Mouse (Mus musculus): Measurements from ENCODE around the gene Sec14l4. TPM values are rescaled to one million over a fixed set of nuclear protein-coding genes. Genes with fewer than 3 reads are reported as not detected.

Gene Sec14l4
- 28.0 and 35.9 TPM in 2 replicates for polyA plus RNA-seq (2015; fragmentation: Nextera tagmentation; extraction: Ambion mirVana)

DNA sequence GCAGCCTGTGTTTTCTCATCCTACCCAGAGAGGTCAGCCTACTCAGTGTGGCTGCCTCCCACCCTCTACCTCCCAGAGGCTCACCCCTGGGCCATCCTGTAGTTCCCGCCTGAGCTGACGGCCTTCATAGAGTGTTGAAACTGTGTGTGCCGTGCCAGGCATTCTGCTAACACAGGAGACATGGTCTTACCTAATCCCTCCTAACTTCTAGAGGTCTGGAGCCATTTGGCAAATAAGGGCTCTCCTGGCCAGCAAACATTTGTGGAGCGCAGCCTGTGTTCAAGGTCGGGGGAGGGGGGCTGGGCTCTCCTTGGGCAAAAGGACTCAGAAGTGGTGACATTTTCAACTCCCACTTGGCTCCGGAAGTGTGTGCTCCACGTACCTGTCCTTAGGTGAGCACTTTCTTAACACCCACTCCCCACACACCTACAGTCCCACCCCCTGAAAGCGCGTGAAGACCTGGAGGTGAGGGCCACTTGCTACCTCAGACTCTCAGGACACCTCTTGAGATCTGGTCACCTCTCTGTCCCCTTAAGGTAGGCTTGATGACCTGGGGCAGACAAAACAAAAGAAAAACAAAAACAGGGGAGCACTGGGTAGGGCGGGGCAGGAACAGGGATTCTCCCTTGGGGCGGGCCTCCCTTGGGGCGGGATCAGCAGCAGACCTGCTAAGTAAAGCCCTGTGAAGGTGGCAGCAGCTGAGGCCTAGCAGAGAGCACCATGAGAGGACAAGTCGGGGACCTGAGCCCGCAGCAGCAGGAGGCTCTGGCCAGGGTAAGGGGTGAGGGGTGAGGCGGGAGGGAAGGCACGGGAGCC, at the start of gene Sec14l4:
TSS of gene Sec14l4 (plus strand) at position 337 of the 816 bp plus-strand sequence.
- Histone ChIP-seq H3K27ac (ENCODE audit: low read length) (peak within 1 kb of the TSS; percentile 85), H3K36me3 (ENCODE audit: insufficient read depth, low read length) (no peaks in the 10 kb centered on the region), H3K4me2 (replicated peaks; ENCODE audit: low read depth, low read length) (peak within 1 kb of the TSS; percentile 54), H3K9me3 (ENCODE audit: low read length) (no peaks in the 10 kb centered on the region), H3K27me3 (replicated peaks; ENCODE audit: insufficient read depth, low read length) (no peaks in the 10 kb centered on the region), H3K9ac (replicated peaks; ENCODE audit: low read depth) (peak within 1 kb of the TSS; percentile 32), H3K4me3 (ENCODE audit: low read depth, low read length) (peak within 1 kb of the TSS; percentile 24), H3K4me1 (ENCODE audit: insufficient read depth, low read depth, low read length) (peaks cover 3% of the 10 kb centered on the region; the same call in 1 of the 2 replicates)
- 25% methylated on average over 15 of the region's 16 CpGs for WGBS
- peak; percentile 10; the same call in 1 of the 2 replicates for TF ChIP-seq CTCF (IDR thresholded peaks at IDR 0.05)
- TF ChIP-seq EP300 (IDR thresholded peaks at IDR 0.05) = no peak
- ATAC-seq (peak; percentile 81), DNase-seq (ENCODE audit: low spot score) (peak; percentile 87)

DNA sequence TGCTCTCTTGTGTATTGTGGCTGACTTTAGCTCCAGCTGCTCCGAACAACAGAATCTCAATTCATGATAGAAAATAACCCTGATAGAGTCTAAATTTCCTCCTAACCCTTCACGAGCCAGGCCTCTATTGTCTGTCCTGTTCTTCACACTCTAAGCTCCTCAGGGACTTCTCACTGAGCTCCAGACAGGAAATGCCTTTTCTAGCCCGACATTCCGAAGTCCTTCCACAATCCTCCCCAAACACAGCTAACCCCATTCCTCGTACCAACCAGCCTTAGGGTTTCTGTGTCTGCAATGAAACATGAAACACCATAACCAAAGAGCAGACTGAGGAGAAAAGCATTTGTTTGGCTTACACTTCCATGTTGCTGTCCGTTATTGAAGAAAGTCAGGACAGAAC, 49.7 kb upstream of the Sec14l4 start:
- H3K4me2 ChIP-seq (replicated peaks; ENCODE audit: low read depth, low read length) = no peak overlapping the region
- 0 out of 2 replicates have a peak, but pooled peaks cover 3% of the 10 kb centered on the region for H3K27me3 ChIP-seq (replicated peaks; ENCODE audit: insufficient read depth, low read length)
- 48% methylated on average over 6 of the region's 6 CpGs for WGBS
- no peak overlapping the region for H3K4me3 ChIP-seq (ENCODE audit: low read depth, low read length)
- H3K9me3 ChIP-seq (ENCODE audit: low read length) = no peaks in the 10 kb centered on the region
- H3K27ac ChIP-seq (ENCODE audit: low read length) = no peak overlapping the region
- no peak overlapping the region for H3K9ac ChIP-seq (replicated peaks; ENCODE audit: low read depth)
- no peak for ATAC-seq
- TF ChIP-seq EP300 (IDR thresholded peaks at IDR 0.05) (no peak), CTCF (IDR thresholded peaks at IDR 0.05) (no peak)
- no peak for DNase-seq (ENCODE audit: low spot score)
- H3K36me3 ChIP-seq (ENCODE audit: insufficient read depth, low read length) = peaks cover 8% of the 10 kb centered on the region
- H3K4me1 ChIP-seq (ENCODE audit: insufficient read depth, low read depth, low read length) = 0 out of 2 replicates have a peak, but pooled peaks cover 6% of the 10 kb centered on the region

DNA sequence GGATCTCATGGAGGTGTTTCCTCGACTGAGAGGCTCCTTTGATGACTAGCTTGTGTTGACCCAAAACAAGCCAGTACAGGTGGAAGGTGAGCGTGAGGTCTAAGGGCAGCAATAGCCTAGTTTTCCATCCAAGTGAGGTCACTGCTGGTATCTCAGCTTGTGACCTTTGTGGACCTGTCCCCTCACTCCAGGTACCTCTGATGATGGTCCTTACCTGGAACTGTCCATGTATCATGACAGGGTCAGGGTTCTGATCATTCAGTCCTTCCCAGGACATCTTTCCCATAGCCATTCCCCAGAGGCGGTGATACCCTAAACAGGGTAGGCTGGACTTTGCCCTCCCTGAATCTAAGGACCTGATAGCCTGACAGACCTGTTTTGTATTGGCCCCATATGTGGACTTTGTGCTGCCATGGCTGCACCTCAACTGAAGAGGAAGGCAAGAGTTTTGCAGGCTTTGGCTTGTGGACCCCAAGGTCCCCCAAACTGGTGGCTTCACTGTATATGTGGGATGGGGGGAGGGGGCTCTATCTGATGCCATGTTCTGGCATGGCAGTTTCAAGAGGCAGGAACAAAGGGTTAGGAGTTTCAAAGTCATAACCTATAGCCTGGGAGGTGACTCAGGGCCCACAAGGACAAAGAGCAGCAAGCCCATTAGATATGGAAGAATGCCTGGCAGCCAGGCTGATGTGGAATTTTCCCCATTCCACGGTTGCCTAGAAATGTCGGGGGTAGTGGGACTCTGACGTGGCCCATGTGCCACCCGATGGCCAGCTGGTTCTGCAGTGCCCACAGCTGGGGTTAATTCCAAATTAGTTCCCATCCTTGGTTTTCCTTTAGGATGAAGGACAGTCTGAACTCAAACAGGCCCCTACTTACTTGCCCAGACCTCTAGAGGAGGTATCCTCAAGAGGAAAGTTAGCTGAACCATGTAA, 48.7 kb upstream of the Sec14l4 start:
- WGBS = 58% methylated on average over 7 of the region's 7 CpGs
- H3K4me1 ChIP-seq (ENCODE audit: insufficient read depth, low read depth, low read length) = 0 out of 2 replicates have a peak, but pooled peaks cover 6% of the 10 kb centered on the region
- DNase-seq (ENCODE audit: low spot score) (no peak), ATAC-seq (no peak)
- H3K4me2 ChIP-seq (replicated peaks; ENCODE audit: low read depth, low read length) = no peak overlapping the region
- H3K36me3 ChIP-seq (ENCODE audit: insufficient read depth, low read length) = peaks cover 3% of the 10 kb centered on the region; the same call in 1 of the 2 replicates
- no peak overlapping the region for H3K9ac ChIP-seq (replicated peaks; ENCODE audit: low read depth)
- no peaks in the 10 kb centered on the region for H3K9me3 ChIP-seq (ENCODE audit: low read length)
- no peak overlapping the region for H3K4me3 ChIP-seq (ENCODE audit: low read depth, low read length)
- TF ChIP-seq EP300 (IDR thresholded peaks at IDR 0.05) (no peak), CTCF (IDR thresholded peaks at IDR 0.05) (no peak)
- H3K27ac ChIP-seq (ENCODE audit: low read length) = no peak overlapping the region
- H3K27me3 ChIP-seq (replicated peaks; ENCODE audit: insufficient read depth, low read length) = 0 out of 2 replicates have a peak, but pooled peaks cover 3% of the 10 kb centered on the region

DNA sequence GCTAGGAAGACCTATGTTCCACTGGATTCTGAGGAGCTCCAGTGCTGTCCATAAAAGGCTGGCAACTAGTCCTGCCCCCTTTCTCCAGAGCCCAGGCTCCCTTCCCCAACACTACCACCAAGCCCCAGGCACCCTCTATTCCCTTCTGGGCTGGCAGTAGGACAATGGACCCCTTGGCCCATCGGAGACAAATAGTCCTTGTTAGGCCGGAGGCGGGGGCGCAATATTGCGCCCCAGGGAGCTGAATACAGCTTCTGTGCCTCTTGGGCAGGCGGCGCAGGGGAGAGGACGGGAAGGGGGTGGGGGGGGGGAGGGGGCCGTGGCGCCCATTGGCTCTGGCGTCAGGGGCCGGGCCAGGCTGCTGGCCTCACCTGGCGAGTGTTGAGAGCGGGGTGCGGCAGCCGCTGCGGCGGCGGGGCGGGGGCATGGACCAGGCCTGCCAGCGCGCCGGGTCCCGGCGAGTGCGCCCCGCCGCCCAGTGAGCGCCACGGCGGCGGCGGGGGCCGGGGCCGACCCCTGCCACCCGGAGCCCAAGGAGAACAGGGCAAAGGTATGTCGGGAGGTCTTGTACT, 47.9 kb upstream of the Sec14l4 start, which contains the start of gene Gal3st1:
TSS of gene Gal3st1 (plus strand) at position 346 of the 572 bp plus-strand sequence.
- ATAC-seq = peak; percentile 92
- Histone ChIP-seq H3K4me2 (replicated peaks; ENCODE audit: low read depth, low read length) (peak within 1 kb of the TSS; percentile 48), H3K27me3 (replicated peaks; ENCODE audit: insufficient read depth, low read length) (0 out of 2 replicates have a peak, but pooled peaks cover 3% of the 10 kb centered on the region), H3K9me3 (ENCODE audit: low read length) (no peaks in the 10 kb centered on the region), H3K9ac (replicated peaks; ENCODE audit: low read depth) (no peak within 1 kb of the TSS), H3K4me3 (ENCODE audit: low read depth, low read length) (peak within 1 kb of the TSS; percentile 34), H3K36me3 (ENCODE audit: insufficient read depth, low read length) (no peaks in the 10 kb centered on the region; the same call in 1 of the 2 replicates), H3K4me1 (ENCODE audit: insufficient read depth, low read depth, low read length) (0 out of 2 replicates have a peak, but pooled peaks cover 6% of the 10 kb centered on the region), H3K27ac (ENCODE audit: low read length) (peak within 1 kb of the TSS; percentile 75)
- WGBS = 4% methylated on average over 28 of the region's 37 CpGs
- TF ChIP-seq EP300 (IDR thresholded peaks at IDR 0.05) (no peak), CTCF (IDR thresholded peaks at IDR 0.05) (no peak)
- peak; percentile 64 for DNase-seq (ENCODE audit: low spot score)

DNA sequence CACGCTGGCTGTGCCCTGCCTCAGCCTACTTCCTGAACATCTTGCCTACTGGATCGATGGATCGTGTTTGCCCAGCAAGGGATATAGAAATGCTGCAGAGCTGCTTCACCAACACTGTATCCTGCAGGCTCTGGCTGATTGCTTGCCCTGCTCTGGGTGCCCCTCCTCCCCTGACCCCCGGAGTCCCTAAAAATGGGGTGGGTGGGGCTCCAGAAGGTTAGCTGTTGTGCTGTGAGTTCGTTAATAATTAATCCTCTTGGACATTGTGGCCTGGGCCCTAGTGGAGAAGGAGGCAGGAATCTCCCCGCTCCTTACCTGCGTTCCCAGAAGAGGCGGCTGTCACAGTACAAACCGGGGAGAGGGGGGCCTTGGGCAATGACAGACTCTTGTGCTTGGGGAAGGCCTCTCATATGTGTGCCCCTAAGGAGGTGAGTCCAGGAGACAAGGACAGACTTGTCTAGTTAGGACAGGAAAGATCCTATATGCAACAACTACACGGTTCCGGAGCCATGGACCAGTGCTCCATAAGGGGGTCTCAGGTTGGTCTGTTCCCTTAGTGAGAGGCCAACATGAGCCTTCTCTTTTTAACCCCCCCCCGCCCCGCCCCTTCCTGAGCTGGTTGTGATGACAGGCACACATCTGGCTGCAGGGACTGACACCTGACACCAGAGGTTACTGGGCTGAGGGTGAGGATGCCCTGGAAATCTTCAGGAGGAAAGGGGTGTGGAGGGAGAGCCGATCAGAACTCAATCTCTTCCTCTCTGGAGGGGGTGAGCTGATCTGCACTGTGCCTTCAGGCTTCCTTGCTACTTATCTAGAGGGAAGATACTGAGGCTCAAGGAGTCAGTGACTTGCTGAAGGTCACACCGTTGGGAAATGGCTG, 47.2 kb upstream of the Sec14l4 start:
- Histone ChIP-seq H3K4me3 (ENCODE audit: low read depth, low read length) (peak overlapping the region; percentile 34), H3K4me2 (replicated peaks; ENCODE audit: low read depth, low read length) (peak overlapping the region; percentile 48), H3K9me3 (ENCODE audit: low read length) (no peaks in the 10 kb centered on the region), H3K27ac (ENCODE audit: low read length) (peak overlapping the region; percentile 75), H3K4me1 (ENCODE audit: insufficient read depth, low read depth, low read length) (0 out of 2 replicates have a peak, but pooled peaks cover 6% of the 10 kb centered on the region), H3K27me3 (replicated peaks; ENCODE audit: insufficient read depth, low read length) (0 out of 2 replicates have a peak, but pooled peaks cover 3% of the 10 kb centered on the region), H3K9ac (replicated peaks; ENCODE audit: low read depth) (no peak overlapping the region), H3K36me3 (ENCODE audit: insufficient read depth, low read length) (no peaks in the 10 kb centered on the region; the same call in 1 of the 2 replicates)
- DNase-seq (ENCODE audit: low spot score) (peak; percentile 80), ATAC-seq (peak; percentile 91)
- no peak for TF ChIP-seq EP300 (IDR thresholded peaks at IDR 0.05)
- no peak for TF ChIP-seq CTCF (IDR thresholded peaks at IDR 0.05)
- 6% methylated on average over 14 of the region's 15 CpGs for WGBS

All from lung, postnatal 0 days (tissue).